Mouse (Mus musculus): ENCODE data around the gene Zdhhc3. TPM values are rescaled to one million over a fixed set of nuclear protein-coding genes. Genes with fewer than 3 reads are reported as not detected.

Gene Zdhhc3
- 10 to 100 TPM; 53.4 to 54.4 TPM for total RNA-seq (2021)

GRCm38 (mm10) chr9:123112805-123113521 lies at the start of gene Zdhhc3, which contains the start of gene Exosc7:
Gene Zdhhc3, minus strand, starts transcription at chr9:123113205.
Gene Exosc7, plus strand, starts transcription at chr9:123113215.
- peak; percentile 87 for DNase-seq

- DNase-seq: no peak
Observed at GRCm38 (mm10) chr9:123161792-123162191, 48.8 kb upstream of the Zdhhc3 start.

GRCm38 (mm10) chr9:123159330-123159729 lies 46.3 kb upstream of the Zdhhc3 start:
- DNase-seq: peak; percentile 88

- DNase-seq: peak; percentile 33
Observed at GRCm38 (mm10) chr9:123158125-123158836, 45.3 kb upstream of the Zdhhc3 start.

GRCm38 (mm10) chr9:123157699-123158098 lies 44.7 kb upstream of the Zdhhc3 start:
- no peak for DNase-seq

- DNase-seq: peak; percentile 76
Observed at GRCm38 (mm10) chr9:123156910-123157361, 43.9 kb upstream of the Zdhhc3 start.

GRCm38 (mm10) chr9:123153121-123153520 lies 40.1 kb upstream of the Zdhhc3 start:
- peak; percentile 32 for DNase-seq

GRCm38 (mm10) chr9:123152026-123152425 lies 39.0 kb upstream of the Zdhhc3 start:
- DNase-seq: no peak

- DNase-seq: no peak
Observed at GRCm38 (mm10) chr9:123151561-123151960, 38.6 kb upstream of the Zdhhc3 start.

- DNase-seq: peak; percentile 73
Observed at GRCm38 (mm10) chr9:123150241-123151020, 37.4 kb upstream of the Zdhhc3 start, which contains the start of gene Clec3b. Gene Clec3b, plus strand, starts transcription at chr9:123150946.

GRCm38 (mm10) chr9:123148430-123148829 lies 35.4 kb upstream of the Zdhhc3 start:
- DNase-seq: peak; percentile 48

GRCm38 (mm10) chr9:123139887-123140614 lies 27.0 kb upstream of the Zdhhc3 start:
- no peak for DNase-seq

- DNase-seq: peak; percentile 80
Observed at GRCm38 (mm10) chr9:123138891-123139474, 26.0 kb upstream of the Zdhhc3 start.

GRCm38 (mm10) chr9:123136953-123137682 lies 24.1 kb upstream of the Zdhhc3 start:
- DNase-seq: peak; percentile 22

- no peak for DNase-seq
Observed at GRCm38 (mm10) chr9:123132994-123133393, 20.0 kb upstream of the Zdhhc3 start.

- no peak for DNase-seq
Observed at GRCm38 (mm10) chr9:123127663-123128062, 14.7 kb upstream of the Zdhhc3 start.

GRCm38 (mm10) chr9:123124413-123124981 lies 11.5 kb upstream of the Zdhhc3 start:
- DNase-seq: no peak

GRCm38 (mm10) chr9:123123571-123124412 lies 10.8 kb upstream of the Zdhhc3 start:
- DNase-seq: peak; percentile 15

GRCm38 (mm10) chr9:123123017-123123416 lies 10.0 kb upstream of the Zdhhc3 start:
- no peak for DNase-seq

- no peak for DNase-seq
Observed at GRCm38 (mm10) chr9:123115566-123115965, 2.6 kb upstream of the Zdhhc3 start.
